Mouse (Mus musculus) left cerebral cortex, adult 8-10 months (tissue): ENCODE measurements around the gene Entr1. TPM values are rescaled to one million over a fixed set of nuclear protein-coding genes. Genes with fewer than 3 reads are reported as not detected.

Experiments used
- DNase-seq, 2 experiments: peaks; one replicate each; pipeline ENCODE4 v3.0.0; 2022; ENCODE audit warnings: low spot score in 2 of 2
- total RNA-seq, 4 experiments: library from RNA; stranded (reverse); gene quantifications; 2 replicates each; pipeline ENCODE4 v1.2.4; 2022

Entr1 gene
- total RNA-seq = 100 to 1,000 TPM; 130 to 136 (median 133) TPM

DNA sequence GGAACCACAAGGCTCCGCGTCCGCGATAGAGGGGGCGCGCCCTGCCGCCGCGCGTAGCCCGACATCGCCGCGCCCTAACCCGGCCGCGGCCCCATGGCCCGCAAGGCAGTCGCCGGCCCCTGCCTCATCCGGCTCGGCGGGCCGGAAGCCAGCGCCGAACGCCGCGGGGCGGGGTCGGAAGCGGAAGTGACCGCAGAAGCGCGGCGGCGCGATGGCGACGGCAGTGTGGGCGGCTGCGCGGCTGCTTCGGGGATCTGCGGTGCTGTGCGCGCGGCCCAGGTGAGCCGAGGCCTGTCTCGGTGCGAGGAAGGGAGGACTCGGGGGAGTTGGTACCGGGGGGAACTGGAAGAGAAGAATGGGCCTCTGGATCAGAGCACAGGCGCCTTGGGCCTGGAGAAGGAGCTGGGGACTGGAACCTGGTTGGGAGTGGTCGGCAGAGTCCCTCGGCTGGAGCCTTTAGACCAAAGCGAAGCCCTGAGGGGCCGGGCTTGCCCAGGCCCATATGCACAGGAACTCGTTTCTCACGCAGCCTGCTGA lies at the start of gene Entr1, which contains the start of gene Pmpca:
Gene Entr1 (minus strand): TSS at position 163 of the 537 bp plus-strand sequence.
Gene Pmpca (plus strand): TSS at position 186 of the 537 bp plus-strand sequence.
- peak; percentile 73 to 74 for DNase-seq

DNA sequence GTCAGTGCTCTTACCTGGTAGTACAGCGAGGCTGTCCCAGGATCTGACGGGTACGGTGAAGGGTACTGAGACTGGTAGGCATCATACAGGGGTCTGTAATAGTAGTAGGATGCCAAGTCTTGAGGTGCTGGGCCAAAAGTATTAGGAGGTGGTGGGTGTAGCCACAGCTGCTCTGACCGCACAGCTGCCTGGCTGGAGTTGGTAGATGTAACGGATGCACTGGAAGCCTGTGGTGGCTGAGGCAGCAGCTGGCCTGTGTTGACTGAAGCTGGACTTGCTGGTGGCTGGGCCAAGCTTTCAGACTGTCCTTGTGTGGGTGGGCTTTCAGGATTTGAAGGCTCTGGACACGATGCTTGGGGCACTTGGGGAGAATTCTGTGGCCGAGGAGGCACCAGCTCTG lies 49.3 kb upstream of the Entr1 start:
- DNase-seq = no peak

DNA sequence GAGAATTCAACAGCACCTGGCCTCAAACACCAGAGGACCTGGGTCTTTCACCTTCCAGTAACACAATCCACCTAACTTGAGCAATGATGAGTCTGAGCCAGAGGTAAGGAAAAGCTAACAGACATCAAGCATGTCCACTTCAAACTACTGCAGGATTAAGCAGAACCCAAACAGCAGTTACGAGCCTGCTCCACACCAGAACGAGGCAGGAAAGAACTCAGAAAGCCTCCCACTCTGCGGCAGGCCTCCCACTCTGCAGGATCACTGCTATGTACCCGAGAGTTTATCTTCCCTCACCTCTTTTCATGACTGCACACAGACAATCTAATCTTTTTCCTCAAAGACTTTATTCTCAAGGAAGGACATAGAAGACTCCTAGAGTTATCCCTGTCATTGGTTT lies 48.1 kb upstream of the Entr1 start:
- peak in 1 of 2 experiments; percentile 21 for DNase-seq

DNA sequence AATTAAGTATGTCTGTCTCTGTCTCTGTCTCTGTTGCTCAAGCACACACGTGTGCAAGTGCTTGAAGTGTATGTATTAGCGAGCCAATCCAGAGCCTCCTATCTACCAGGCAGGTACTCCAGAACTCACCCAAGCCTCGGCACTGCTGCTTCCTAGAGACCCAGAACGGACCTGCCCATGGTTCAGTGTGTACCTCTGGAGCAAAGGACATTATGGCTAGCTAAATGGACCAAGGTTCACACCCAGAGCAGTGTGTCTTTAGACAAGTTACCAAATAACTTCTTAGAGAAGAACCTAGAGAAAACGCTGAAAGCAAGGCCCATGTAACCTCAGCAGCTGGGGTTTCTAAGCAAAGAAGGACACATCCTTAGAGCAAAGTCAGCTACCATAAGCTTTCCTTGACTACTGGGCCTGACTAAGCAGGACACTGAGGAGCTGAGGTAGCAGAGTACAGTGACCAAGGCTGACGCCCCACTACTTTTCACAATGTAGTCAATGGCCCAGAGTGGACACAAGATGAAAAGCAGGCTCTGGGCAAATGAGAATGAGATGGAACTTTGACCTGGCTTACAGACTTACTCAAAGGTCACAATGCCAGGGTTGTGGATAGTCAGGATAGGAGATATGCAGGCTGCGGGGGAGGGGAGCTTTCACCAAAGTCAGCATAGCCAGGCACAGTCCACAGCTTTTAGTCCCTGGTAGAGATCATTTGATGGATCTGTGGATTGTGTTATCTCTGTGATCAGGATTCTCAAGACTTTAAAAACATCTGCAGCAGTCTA lies 45.9 kb upstream of the Entr1 start:
- no peak for DNase-seq

DNA sequence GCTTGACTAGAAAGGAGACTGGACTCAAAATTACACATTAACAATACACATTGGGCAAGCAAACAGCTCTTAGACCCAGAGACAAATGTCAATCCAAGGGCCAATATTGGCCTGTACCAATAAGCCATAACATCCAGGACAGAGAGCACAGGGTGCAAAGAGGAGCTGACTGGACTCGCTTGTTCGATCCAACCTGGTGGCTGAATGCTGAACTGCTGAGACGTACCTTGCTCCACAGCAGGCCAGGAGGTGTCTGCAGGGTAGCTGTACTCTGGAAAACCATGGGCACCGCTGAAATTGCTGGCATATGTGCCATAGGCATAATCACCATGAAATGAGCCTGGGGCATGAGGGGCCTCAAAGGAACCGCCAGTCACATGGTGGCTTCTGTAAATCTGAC lies 40.7 kb upstream of the Entr1 start:
- DNase-seq = no peak

DNA sequence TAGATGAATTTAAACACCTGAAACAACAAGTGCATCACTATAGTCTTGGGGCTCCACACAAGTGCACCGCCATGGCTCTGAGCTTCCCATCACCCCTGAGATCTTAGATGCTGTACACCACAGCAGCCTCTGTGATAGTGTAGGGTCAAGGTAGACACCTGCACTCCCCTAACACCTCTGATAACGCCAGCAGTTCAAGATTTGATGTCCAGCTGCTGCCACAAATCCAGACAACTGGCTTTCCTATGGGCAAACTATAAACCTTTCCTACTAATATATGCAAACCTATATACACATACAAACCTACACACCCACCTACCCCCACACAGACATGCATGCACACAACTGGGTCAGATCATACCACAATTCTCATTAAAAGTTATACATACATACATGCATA lies 35.4 kb upstream of the Entr1 start:
- DNase-seq = no peak

DNA sequence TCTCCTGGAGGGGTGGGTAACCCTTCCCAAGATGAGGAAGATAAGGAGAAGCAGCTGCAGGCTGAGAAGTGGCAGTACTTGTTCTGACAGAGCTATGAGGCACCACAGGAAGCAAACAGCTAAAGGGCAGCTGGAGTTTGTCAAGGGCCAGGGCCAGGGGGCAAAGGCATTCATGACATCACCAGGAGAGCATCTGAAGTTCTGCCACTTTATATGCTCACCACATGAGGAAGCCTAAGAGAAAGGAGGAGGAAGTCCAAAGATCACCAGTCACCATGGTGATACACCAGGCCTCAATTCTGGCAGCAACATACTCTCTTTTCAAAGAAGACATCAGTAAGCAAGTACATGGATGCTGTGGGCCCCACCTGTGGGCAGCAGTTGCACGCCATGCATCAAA lies 34.0 kb upstream of the Entr1 start:
- no peak for DNase-seq

DNA sequence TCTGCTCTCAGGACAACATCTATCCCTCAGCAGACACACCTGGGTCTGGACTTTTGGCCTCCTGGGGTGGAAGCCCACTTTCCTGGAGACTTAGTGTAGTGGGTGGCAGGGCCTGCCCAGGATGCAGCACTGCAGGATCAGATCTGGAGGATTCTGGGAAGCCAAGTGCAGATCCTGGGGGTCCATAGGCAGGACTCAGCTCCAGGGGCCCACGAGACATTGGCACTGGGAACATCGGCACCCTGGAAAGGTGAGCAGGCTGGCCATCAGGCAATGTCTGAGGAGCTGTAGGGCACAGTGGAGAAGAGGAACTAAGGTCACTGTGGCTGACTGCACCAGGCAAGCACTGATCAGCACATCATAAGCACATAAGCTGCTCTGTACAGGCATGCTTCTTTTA lies 32.9 kb upstream of the Entr1 start:
- DNase-seq = no peak

DNA sequence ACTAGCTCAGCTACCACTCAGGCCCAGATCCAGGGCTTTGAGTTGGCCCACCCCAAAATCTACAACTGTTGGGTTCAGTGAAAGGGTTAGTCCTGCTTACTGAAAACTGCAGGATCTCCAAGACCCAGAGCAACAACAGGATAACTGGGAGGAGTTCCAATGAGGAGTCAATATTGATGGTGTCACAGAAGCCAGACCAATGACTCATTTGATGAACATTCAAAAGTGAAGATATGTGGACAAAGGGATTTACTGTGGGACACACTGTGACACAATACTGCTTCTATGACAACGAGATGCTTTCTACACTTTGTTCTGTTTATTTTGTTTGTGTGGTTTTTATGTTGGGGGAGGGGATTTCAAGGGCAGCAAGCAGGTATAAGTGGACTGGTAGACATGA lies 29.0 kb upstream of the Entr1 start:
- no peak for DNase-seq

DNA sequence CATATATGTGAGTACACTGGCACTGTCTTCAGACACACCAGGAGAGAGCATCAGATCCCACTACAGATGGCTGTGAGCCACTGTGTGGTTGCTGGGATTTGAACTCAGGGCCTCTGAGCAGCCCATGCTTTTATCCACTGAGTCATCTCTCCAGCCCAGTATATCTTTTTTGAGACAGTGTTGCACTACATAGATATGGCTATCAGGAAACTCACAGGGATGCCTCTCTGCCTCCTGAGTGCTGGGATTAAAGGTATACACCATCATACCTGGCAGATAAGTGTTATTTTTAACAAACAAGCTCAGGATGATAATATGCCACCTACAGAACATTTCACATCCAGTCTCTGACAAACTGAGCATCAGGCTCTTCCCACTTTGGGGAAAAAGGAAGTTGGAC lies 27.9 kb upstream of the Entr1 start:
- DNase-seq = no peak

DNA sequence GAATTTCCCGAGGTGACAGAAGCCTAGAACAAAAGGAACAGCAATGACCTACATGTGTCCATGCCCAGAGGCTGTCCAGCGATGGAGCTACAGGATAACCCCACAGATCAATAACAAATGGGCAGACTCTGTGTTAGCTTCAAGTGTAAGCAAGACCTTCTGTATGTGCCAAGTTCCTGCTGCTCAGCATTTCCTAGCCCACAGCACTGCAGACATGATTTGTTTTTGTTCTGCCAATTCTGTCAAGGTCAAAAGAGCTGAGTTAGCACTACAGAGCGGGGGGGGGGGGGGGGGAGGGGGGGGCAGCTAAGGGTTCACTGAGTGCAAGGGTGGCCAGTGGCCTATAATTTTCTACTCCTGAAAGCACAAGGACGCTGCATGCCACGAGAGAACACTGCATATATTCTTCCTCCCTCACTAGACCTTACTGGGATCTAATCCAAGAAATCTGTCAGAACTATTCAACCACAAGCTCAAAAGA lies 21.9 kb upstream of the Entr1 start:
- DNase-seq = no peak

DNA sequence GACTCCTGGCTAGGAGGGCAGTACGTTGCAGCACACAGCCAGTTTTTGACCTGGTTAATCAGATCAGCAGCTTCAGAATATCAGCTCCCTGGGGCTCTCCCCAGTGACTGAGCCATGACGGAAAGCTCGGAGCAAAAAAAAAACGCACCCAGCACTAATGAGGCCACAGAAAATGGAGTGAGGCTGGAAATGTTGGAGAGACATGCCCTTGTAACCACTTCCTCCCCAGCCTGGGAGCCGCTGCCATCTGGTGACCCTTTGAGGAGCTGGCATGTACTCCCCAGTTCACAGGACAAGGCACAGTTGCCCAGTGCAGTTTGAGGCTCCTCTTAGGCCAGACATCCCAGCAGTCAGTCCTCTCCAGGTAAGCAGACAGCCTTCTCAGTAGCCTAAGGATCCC lies 21.0 kb upstream of the Entr1 start:
- DNase-seq = no peak

DNA sequence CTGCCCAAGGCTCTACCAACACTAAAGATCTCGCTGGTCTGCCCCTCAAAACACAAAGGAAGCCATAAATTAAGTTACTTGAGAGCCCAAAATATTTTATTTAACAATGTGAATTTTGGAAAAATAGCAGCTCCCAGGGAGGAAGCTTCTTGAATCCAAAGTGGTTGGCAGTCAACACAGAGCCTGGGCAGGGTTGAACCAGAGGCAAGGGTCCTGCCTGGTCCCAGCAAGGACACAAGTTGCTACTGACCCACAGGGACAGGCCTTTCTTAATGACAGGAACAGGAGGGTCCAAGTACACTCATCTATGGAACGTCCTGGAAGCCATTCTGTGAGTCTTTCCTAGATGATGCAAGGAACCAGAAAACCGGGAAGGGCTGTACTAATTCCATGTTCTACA lies 20.2 kb upstream of the Entr1 start:
- DNase-seq = no peak

DNA sequence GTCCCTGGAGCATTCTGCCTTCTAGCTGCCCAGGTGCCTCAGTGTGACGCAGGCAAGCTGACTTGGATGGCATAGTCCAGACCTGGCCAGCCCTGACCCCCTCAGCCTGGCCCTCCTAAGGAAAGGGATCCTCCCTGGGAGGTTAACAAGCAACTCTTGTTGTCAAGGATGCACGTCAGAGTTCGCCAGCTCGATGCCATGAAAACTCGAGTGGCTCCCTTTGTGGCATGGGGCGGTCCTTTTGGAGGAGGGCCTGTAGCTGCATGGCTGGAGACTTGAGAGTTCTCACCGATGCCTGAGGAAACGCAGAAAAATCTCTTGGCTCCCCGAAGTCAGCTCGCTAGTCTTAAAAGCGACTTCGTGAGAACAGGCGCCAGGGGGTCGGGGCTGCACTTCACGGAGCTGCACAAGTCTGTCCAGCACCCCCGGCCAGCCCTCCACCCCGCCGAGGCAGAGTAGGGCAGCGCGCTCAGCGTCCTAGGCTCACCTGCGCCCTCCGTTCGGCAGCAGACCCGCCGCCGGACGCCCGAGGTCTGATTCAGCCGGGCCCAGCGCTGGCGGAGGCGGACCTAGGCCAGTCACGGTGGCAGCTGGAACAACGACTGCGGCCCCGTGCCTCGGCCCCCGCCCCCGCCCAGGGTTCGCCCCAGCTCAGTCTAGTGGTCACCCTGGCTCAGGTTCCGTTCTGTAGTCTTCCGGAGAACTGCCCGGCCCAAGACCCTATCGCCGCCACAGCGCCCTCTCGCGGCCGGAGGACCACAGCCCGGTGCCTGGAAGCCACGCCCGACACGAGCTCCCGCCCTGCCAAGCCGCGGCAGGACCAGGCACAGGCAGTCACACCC lies 19.6 kb upstream of the Entr1 start, which contains the start of gene Inpp5e:
Gene Inpp5e (minus strand): TSS at position 689 of the 842 bp plus-strand sequence.
- DNase-seq = peak; percentile 91 to 99

DNA sequence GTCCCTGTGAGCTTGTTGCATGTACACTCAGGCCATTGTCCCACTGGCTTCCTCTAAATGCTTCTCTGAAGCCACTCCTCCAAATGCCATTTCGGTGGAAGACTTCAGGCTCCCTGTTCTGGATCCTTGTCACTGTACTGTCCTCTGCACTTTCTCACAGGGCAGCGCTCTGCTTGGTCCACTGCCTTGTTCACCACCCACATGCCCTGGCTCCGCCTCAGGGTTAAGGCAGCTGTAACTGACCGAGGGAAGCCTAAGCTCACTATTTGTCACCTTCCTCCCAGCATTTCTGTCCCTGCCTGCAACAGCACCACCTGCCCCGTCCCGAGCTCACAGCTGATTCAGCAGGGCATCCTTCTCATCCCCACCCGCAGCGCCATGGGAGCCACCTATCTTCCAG lies 14.2 kb upstream of the Entr1 start:
- no peak for DNase-seq

DNA sequence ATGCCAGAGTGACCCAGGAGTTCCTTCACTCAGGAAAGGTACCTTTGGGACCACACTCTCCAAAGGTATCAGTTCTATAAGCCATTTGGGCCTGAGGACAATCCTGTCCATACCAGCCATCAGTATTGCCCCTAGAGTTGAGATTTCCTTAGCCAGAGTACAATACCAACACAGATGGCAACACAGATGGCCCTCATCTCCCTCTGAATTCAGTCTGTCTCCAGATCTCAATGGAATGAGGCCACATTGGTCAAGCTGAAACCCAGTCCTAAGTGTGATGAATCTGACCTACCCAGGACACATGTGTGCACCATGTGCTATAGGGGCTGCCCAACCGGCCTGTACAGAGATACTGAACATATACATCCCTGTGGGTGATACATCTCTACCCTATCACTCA lies 13.1 kb upstream of the Entr1 start:
- no peak for DNase-seq

DNA sequence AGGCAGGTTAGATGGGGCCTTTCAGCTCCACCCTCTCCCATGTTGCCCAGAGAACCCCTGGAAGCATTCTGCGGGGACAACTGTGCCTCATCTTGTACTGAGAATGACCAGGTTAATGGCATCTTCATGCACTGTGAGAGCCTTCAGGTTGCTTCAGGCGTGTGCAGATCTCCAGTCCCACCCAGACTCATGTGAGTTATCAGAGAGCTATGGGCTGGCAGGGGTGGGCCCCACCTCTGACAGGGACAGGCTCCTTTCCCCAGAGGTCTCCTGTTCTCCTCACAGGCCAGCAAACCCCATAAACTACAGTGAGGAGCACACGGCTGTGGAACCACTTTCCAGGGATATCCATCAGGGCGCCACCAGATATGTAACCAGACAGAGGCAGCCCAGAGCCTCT lies 11.9 kb upstream of the Entr1 start:
- no peak for DNase-seq

DNA sequence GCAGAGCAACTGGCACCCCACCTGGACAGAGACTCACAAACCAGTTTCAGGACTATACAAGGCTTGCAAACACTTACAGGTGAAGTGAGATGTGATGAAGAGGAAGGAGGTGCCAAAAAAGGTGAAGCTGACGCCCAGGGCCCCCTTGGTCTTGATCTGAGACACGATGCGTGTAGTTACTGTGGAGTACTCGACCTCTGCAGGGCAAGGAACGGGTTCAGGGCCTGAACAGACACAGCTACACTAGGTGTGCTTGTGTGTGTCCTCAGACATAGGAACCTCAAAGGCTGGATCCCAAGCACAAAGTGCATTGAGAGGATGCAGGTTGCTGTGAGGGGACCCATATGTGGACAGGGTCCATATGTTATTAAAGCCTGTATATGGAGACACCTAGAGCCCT lies 11.2 kb upstream of the Entr1 start:
- no peak for DNase-seq

DNA sequence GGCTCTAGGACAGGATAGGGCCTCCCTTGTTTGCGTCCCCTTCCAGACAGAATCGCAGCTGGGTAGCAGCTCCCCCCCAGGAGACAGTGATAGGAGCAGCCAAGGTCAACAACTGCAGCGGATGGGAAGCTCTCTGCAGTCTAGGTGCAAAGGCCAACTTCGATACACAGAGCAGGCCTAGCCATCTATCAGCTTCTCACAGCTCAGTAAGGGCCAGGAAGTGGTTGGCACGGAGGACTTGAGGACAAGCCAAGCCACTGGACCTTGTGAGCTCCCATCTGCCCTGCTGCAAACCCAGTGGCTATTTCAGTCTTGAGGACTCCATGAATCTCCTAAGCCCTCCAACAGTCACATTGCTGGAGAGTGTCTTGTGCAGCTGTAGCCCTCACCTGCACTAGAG lies 10.5 kb upstream of the Entr1 start:
- no peak for DNase-seq

DNA sequence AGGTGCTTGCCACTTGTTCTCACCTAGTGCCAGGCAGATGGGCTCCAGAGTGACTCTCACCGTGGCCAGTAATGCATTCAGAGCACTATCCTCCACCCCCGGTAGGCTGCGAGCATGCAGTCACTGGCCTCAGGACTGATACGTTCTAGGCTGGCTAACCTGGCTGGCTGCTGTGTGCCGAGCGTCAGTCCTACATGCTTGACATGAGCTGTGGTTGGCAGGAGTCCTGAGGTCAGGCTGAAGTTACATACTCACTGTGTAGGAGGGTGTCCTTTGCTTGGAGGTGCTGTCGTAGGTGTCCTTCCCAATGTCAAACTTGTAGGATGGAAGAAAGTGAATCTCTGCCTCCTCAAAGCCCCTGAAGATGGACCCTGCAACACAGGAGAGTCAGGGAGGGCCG lies 9.9 kb upstream of the Entr1 start:
- DNase-seq = no peak

DNA sequence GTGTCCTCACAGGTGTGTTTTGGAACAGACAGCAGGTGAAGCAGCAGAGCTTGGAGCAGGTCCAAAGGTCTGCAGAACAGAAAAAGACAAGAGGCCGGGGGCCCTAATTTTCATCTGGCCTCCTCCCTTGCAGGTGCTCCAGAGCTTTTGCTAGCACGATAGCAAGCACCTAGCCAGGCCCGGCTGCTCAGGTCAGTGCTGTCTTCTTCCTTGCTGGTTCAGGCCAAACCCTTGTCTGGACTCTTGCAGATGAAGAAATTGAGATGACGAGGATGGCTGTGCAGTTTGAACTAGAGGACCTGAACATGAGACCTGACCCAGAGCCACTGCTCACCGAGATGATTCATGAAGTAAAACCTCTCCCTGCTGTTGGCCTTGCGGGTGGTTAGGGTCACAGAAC lies 2.5 kb upstream of the Entr1 start:
- no peak for DNase-seq

DNA sequence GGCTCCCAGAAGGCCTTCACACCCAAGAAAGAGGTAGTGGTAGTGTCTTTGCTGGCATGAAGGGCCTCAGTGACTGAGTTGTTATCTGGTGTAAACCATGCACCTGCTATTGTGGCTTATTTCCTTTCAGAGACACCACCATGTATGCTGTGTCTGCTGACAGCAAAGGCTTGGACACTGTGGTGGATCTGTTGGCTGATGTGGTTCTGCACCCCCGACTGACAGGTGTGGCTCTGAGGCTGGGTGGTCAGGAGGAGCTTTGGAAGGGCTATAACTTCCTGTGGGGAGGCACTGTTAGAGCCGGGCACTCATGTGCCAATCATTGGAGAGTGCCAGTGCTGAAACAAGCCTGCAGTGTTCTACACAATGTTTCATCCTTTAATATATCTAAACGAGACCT lies 1.8 kb upstream of the Entr1 start:
- no peak for DNase-seq
